Mouse (Mus musculus) intestine, embryonic 14.5 days (tissue): ENCODE results near the gene Foxo4. TPM values are rescaled to one million over a fixed set of nuclear protein-coding genes. Genes with fewer than 3 reads are reported as not detected.

Experiments
- ATAC-seq: fragments of 200-750 bp; cut with Nextera tagmentation; replicated peaks from 2 replicates; pipeline ENCODE4 v1.8.0; 2017; ENCODE audit warnings: low read depth, moderate number of reproducible peaks, moderate TSS enrichment, moderate library complexity; ENCODE audit not compliant: low FRiP score, low TSS enrichment
- DNase-seq: peaks from one replicate; pipeline ENCODE4 v3.0.0-alpha.2; 2018; ENCODE audit warnings: low spot score
- H3K27ac ChIP-seq: fragments of 300-500 bp; sonication (generic); 2 replicates; pipeline ENCODE4 v1.5.1; 2014; ENCODE audit warnings: low read depth, mild to moderate bottlenecking, control low read depth
- H3K27me3 ChIP-seq: fragments of 300-500 bp; sonication (generic); replicated peaks from 2 replicates; pipeline ENCODE4 v1.6.1; 2014; ENCODE audit warnings: low read length, control low read depth; ENCODE audit not compliant: control insufficient read depth, insufficient read depth
- H3K36me3 ChIP-seq: fragments of 300-500 bp; sonication (generic); 2 replicates; pipeline ENCODE4 v1.6.1; 2014; ENCODE audit warnings: low read length, control low read depth; ENCODE audit not compliant: control insufficient read depth, insufficient read depth
- H3K4me1 ChIP-seq: fragments of 300-500 bp; sonication (generic); replicated peaks from 2 replicates; pipeline ENCODE4 v1.6.1; 2014; ENCODE audit warnings: low read length, control low read depth, mixed read lengths; ENCODE audit not compliant: control insufficient read depth, insufficient read depth
- H3K4me2 ChIP-seq: fragments of 300-500 bp; sonication (generic); 2 replicates; pipeline ENCODE4 v1.6.1; 2014; ENCODE audit warnings: low read length
- H3K4me3 ChIP-seq: fragments of 300-500 bp; sonication (generic); 2 replicates; pipeline ENCODE4 v1.5.1; 2014; ENCODE audit warnings: low read depth, low read length, control low read depth, mixed read lengths
- H3K9ac ChIP-seq: fragments of 300-500 bp; sonication (generic); 2 replicates; pipeline ENCODE4 v1.6.1; 2014; ENCODE audit warnings: mild to moderate bottlenecking, low read length
- H3K9me3 ChIP-seq: fragments of 300-500 bp; sonication (generic); 2 replicates; pipeline ENCODE4 v1.6.1; 2016; ENCODE audit warnings: low read length, control low read depth; ENCODE audit not compliant: control insufficient read depth
- WGBS: fragments of 180-500 bp; shearing (Covaris S2); extraction: QIAGEN DNeasy Blood & Tissue Kit; methylation state at CpG from one replicate; pipeline ENCODE4 v1.1.7; 2014; 5-methylcytosine and 5-hydroxymethylcytosine counted together
- polyA plus RNA-seq: library from polyadenylated mRNA; unstranded; fragments of >200 nt; fragmentation: Nextera tagmentation; extraction: Ambion mirVana; gene quantifications from 2 replicates; pipeline ENCODE4 v1.2.1, GENCODE M21; 2014

Gene Foxo4
- polyA plus RNA-seq, 1 experiment from 2014 or later, result 2.5 TPM

DNA sequence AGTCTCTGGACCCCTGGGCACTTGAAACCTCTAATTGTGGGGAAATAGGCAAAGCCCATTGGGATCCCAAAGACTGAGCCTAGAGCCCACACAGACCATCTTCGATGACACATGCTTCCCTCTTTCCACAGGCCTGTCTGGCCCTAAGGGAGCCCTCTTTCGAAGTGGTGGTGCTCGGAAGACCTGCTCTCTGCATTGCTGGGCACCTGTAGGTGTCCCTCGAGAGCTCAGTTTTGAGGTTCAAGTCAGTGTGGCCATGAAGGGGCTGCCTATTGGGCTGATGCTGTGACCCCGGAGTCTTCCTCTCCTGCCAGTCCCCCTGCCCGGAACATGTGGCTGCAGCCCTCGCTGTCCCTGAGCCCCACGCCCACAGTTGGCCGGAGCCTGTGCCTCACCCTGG, 47.3 kb downstream of the Foxo4 start:
- WGBS, result 76% methylated on average over 9 of the region's 9 CpGs
- H3K9me3 ChIP-seq, result no peaks in the 10 kb centered on the region
- no peak overlapping the region for H3K4me2 ChIP-seq
- H3K27ac ChIP-seq, result no peak overlapping the region
- H3K4me3 ChIP-seq, result no peak overlapping the region
- no peaks in the 10 kb centered on the region for H3K4me1 ChIP-seq
- no peaks in the 10 kb centered on the region for H3K27me3 ChIP-seq
- no peak overlapping the region for H3K9ac ChIP-seq
- ATAC-seq (no peak), DNase-seq (no peak)
- H3K36me3 ChIP-seq, result 0 out of 2 replicates have a peak, but pooled peaks cover 4% of the 10 kb centered on the region

DNA sequence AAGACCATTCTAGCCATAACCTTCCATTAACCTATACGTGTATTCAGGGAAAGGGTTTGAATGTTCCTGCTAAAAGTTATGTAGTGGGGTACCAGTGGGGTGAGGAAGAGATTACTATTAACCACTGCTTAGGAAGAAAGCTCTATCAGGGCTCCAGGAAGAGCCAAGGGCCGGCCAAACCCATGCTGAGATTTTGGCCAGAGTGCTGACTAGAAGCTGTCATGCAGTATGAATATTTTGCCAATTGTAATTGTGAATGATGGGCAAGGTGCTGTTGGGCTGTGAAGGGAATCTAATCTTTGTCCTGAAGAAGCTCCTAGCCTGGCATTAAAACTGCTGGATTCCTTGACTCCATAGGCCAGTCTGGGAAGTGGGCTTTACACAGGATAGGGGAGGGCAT, 50.3 kb downstream of the Foxo4 start:
- H3K27me3 ChIP-seq, result no peaks in the 10 kb centered on the region
- H3K4me3 ChIP-seq, result no peak overlapping the region
- ATAC-seq (no peak), DNase-seq (no peak)
- no peaks in the 10 kb centered on the region for H3K9me3 ChIP-seq
- no peak overlapping the region for H3K27ac ChIP-seq
- no peaks in the 10 kb centered on the region for H3K4me1 ChIP-seq
- H3K36me3 ChIP-seq, result no peaks in the 10 kb centered on the region
- WGBS, result 64% methylated on average over 2 of the region's 2 CpGs
- no peak overlapping the region for H3K9ac ChIP-seq
- H3K4me2 ChIP-seq, result no peak overlapping the region

DNA sequence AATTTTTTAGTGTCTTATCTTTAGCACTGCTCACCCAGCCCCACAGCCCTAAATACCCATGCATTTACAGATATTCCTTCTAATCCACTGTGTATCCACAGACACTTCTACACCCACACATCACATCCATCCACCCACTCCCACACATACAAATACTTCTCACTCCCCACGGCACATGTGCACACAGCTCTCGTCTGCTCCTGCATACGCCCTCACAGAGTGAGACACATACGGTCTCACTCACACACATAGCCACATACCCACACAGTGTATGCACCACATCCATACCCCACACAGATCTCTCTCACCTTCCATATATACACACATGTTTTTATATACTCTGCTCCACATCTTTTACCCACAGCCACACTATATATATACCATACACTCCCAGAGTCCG, 55.0 kb downstream of the Foxo4 start:
- WGBS, result 89% methylated on average over 5 of the region's 5 CpGs
- no peak overlapping the region for H3K4me2 ChIP-seq
- H3K4me3 ChIP-seq, result no peak overlapping the region
- no peaks in the 10 kb centered on the region for H3K4me1 ChIP-seq
- no peaks in the 10 kb centered on the region for H3K36me3 ChIP-seq
- no peak for ATAC-seq
- H3K9me3 ChIP-seq, result no peaks in the 10 kb centered on the region
- no peak for DNase-seq
- no peaks in the 10 kb centered on the region for H3K27me3 ChIP-seq
- H3K27ac ChIP-seq, result no peak overlapping the region
- no peak overlapping the region for H3K9ac ChIP-seq

Other genes starting within 250 kb of the Foxo4 start
- gene Tex11, start 194.9 kb upstream of the Foxo4 start, polyA plus RNA-seq, result 0.18 TPM in 1 of 2 replicates, not detected in the other
- 1.4 and 1.5 TPM in 2 replicates for gene Slc7a3, start 168.5 kb upstream of the Foxo4 start, polyA plus RNA-seq
- gene Snx12, start 32.0 kb upstream of the Foxo4 start, polyA plus RNA-seq, result 48.0 and 51.2 TPM in 2 replicates
- not detected in 2 replicates for gene Gm614, start 9.5 kb downstream of the Foxo4 start, polyA plus RNA-seq
- 9.6 and 11.5 TPM in 2 replicates for gene Il2rg, start 13.7 kb downstream of the Foxo4 start, polyA plus RNA-seq
- not detected in 2 replicates for gene Gm20489, start 14.5 kb downstream of the Foxo4 start, polyA plus RNA-seq
- gene Med12, start 19.5 kb downstream of the Foxo4 start, polyA plus RNA-seq, result 38.5 and 48.2 TPM in 2 replicates
- gene Nlgn3, start 44.6 kb downstream of the Foxo4 start, polyA plus RNA-seq, result 7.3 and 7.5 TPM in 2 replicates
- 14.0 and 20.9 TPM in 2 replicates for gene Gjb1, start 121.8 kb downstream of the Foxo4 start, polyA plus RNA-seq
- 25.5 and 26.1 TPM in 2 replicates for gene Zmym3, start 166.3 kb downstream of the Foxo4 start, polyA plus RNA-seq
- 363 and 414 TPM in 2 replicates for gene Nono, start 174.8 kb downstream of the Foxo4 start, polyA plus RNA-seq
- gene Itgb1bp2, start 194.6 kb downstream of the Foxo4 start, polyA plus RNA-seq, result 1.5 and 1.7 TPM in 2 replicates